Mouse (Mus musculus) liver, embryonic 11.5 days (tissue): ENCODE results near the gene Slc29a1. TPM values are rescaled to one million over a fixed set of nuclear protein-coding genes. Genes with fewer than 3 reads are reported as not detected.

Experiments
- ATAC-seq: fragments of 200-750 bp; cut with Nextera tagmentation; replicated peaks from 2 replicates; pipeline ENCODE4 v1.8.0; 2017; ENCODE audit warnings: moderate number of reproducible peaks, mild to moderate bottlenecking, moderate TSS enrichment, moderate library complexity; ENCODE audit not compliant: low FRiP score
- DNase-seq: peaks from one replicate; pipeline ENCODE4 v3.0.0-alpha.2; 2017; ENCODE audit warnings: low spot score
- H3K27ac ChIP-seq: fragments of 300-500 bp; sonication (generic); 2 replicates; pipeline ENCODE4 v1.5.1; 2014; ENCODE audit warnings: mild to moderate bottlenecking, low read depth, low read length, control low read depth
- H3K27me3 ChIP-seq: fragments of 300-500 bp; sonication (generic); replicated peaks from 2 replicates; pipeline ENCODE4 v1.6.1; 2014; ENCODE audit warnings: low read length, mixed read lengths; ENCODE audit not compliant: control insufficient read depth, insufficient read depth
- H3K36me3 ChIP-seq: fragments of 300-500 bp; sonication (generic); 2 replicates; pipeline ENCODE4 v1.6.1; 2014; ENCODE audit warnings: mild to moderate bottlenecking, low read length, moderate library complexity, mixed read lengths; ENCODE audit not compliant: control insufficient read depth, insufficient read depth
- H3K4me1 ChIP-seq: fragments of 300-500 bp; sonication (generic); replicated peaks from 2 replicates; pipeline ENCODE4 v1.6.1; 2014; ENCODE audit warnings: low read length, mixed read lengths; ENCODE audit not compliant: control insufficient read depth, insufficient read depth
- H3K4me2 ChIP-seq: fragments of 300-500 bp; sonication (generic); 2 replicates; pipeline ENCODE4 v1.6.1; 2014; ENCODE audit warnings: mild to moderate bottlenecking, control low read depth, moderate library complexity
- H3K4me3 ChIP-seq: fragments of 300-500 bp; sonication (generic); 2 replicates; pipeline ENCODE4 v1.5.1; 2014; ENCODE audit warnings: low read depth, low read length, control low read depth
- H3K9ac ChIP-seq: fragments of 300-500 bp; sonication (generic); 2 replicates; pipeline ENCODE4 v1.6.1; 2014; ENCODE audit warnings: low read depth, low read length, control low read depth
- H3K9me3 ChIP-seq: fragments of 300-500 bp; sonication (generic); 2 replicates; pipeline ENCODE4 v1.6.1; 2016; ENCODE audit warnings: low read length, inconsistent platforms, mixed read lengths; ENCODE audit not compliant: control insufficient read depth
- WGBS: fragments of 180-500 bp; shearing (Covaris S2); extraction: QIAGEN DNeasy Blood & Tissue Kit; methylation state at CpG from one replicate; pipeline ENCODE4 v1.1.7; 2014; 5-methylcytosine and 5-hydroxymethylcytosine counted together
- polyA plus RNA-seq: library from polyadenylated mRNA; unstranded; fragments of >200 nt; fragmentation: Nextera tagmentation; extraction: Ambion mirVana; gene quantifications from 2 replicates; pipeline ENCODE4 v1.2.1, GENCODE M21; 2014

The Slc29a1 gene
- polyA plus RNA-seq, 1 experiment from 2014 or later = 277 TPM

GRCm38 (mm10) chr17:45617655-45618054, 18.2 kb upstream of the Slc29a1 start:
- DNase-seq = no peak
- WGBS = 80% methylated on average over 6 of the region's 6 CpGs
- H3K9me3 ChIP-seq = no peaks in the 10 kb centered on the region
- H3K4me3 ChIP-seq = no peak overlapping the region
- H3K4me1 ChIP-seq = peaks cover 15% of the 10 kb centered on the region
- H3K9ac ChIP-seq = no peak overlapping the region
- H3K4me2 ChIP-seq = no peak overlapping the region
- no peaks in the 10 kb centered on the region for H3K36me3 ChIP-seq
- H3K27me3 ChIP-seq = no peaks in the 10 kb centered on the region
- H3K27ac ChIP-seq = no peak overlapping the region
- no peak for ATAC-seq

- DNase-seq (no peak), ATAC-seq (no peak)
- no peaks in the 10 kb centered on the region for H3K36me3 ChIP-seq
- WGBS = 73% methylated on average over 3 of the region's 3 CpGs
- no peaks in the 10 kb centered on the region for H3K9me3 ChIP-seq
- no peak overlapping the region for H3K27ac ChIP-seq
- no peak overlapping the region for H3K9ac ChIP-seq
- H3K4me3 ChIP-seq = no peak overlapping the region
- no peak overlapping the region for H3K4me2 ChIP-seq
- peaks cover 15% of the 10 kb centered on the region for H3K4me1 ChIP-seq
- H3K27me3 ChIP-seq = no peaks in the 10 kb centered on the region
Measured at GRCm38 (mm10) chr17:45616679-45617078, 17.3 kb upstream of the Slc29a1 start.

- no peak overlapping the region for H3K4me3 ChIP-seq
- no peaks in the 10 kb centered on the region for H3K27me3 ChIP-seq
- H3K36me3 ChIP-seq = no peaks in the 10 kb centered on the region
- no peak overlapping the region for H3K4me2 ChIP-seq
- no peak for DNase-seq
- H3K4me1 ChIP-seq = peaks cover 16% of the 10 kb centered on the region
- no peak overlapping the region for H3K9ac ChIP-seq
- no peak overlapping the region for H3K27ac ChIP-seq
- 65% methylated on average over 4 of the region's 4 CpGs for WGBS
- H3K9me3 ChIP-seq = no peaks in the 10 kb centered on the region
- ATAC-seq = no peak
Measured at GRCm38 (mm10) chr17:45616046-45616650, 16.7 kb upstream of the Slc29a1 start.

GRCm38 (mm10) chr17:45612921-45613320, 13.5 kb upstream of the Slc29a1 start:
- H3K9ac ChIP-seq = no peak overlapping the region
- DNase-seq = no peak
- no peaks in the 10 kb centered on the region for H3K9me3 ChIP-seq
- H3K36me3 ChIP-seq = no peaks in the 10 kb centered on the region
- peaks cover 11% of the 10 kb centered on the region for H3K4me1 ChIP-seq
- 67% methylated on average over 7 of the region's 7 CpGs for WGBS
- no peak overlapping the region for H3K4me3 ChIP-seq
- ATAC-seq = no peak
- no peak overlapping the region for H3K27ac ChIP-seq
- no peak overlapping the region for H3K4me2 ChIP-seq
- H3K27me3 ChIP-seq = no peaks in the 10 kb centered on the region

GRCm38 (mm10) chr17:45612008-45612407, 12.6 kb upstream of the Slc29a1 start:
- 65% methylated on average over 8 of the region's 8 CpGs for WGBS
- no peaks in the 10 kb centered on the region for H3K27me3 ChIP-seq
- ATAC-seq = no peak
- no peak overlapping the region for H3K9ac ChIP-seq
- H3K27ac ChIP-seq = no peak overlapping the region
- H3K4me2 ChIP-seq = no peak overlapping the region
- no peak overlapping the region for H3K4me3 ChIP-seq
- peaks cover 11% of the 10 kb centered on the region for H3K4me1 ChIP-seq
- no peaks in the 10 kb centered on the region for H3K9me3 ChIP-seq
- no peaks in the 10 kb centered on the region for H3K36me3 ChIP-seq
- no peak for DNase-seq

DNA sequence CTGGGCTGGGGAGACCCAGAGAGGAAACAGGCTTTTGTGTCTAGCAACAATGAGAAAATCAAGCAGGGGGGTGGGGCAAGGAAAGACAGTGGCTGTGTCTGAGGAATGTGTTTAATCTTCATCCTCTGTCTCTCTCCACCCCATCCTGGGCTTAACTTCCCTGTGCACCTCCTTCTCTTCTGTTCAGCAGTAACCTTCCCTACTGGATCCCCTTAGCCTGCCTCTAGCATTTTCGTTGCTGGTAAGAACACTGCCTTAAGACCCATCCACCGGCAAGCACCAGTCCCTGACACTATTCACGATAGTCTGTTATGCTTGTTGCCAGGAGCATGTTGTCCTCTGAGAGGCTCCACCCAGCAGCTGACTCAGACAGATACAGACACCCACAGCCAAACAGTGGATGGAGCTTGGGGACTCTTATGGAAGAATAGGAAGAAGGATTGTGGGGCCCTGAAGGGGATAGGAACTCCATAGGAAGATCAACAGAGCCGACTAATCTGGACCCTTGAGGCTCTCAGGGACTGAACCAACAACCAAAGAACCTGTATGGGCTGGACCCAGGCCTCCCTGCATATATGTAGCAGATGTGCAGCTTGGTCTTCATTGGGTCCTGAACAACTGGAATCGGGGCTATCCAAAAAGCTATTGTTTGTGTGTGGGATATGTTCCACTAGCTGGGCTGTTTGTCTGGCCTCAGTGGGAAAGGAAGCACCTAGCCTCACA, 10.9 kb upstream of the Slc29a1 start:
- H3K9me3 ChIP-seq = no peaks in the 10 kb centered on the region
- no peaks in the 10 kb centered on the region for H3K36me3 ChIP-seq
- 39% methylated on average over 5 of the region's 5 CpGs for WGBS
- no peak for DNase-seq
- H3K27ac ChIP-seq = peak overlapping the region; percentile 43; the same call in 1 of the 2 replicates
- peak; percentile 88 for ATAC-seq
- H3K9ac ChIP-seq = peak overlapping the region; percentile 43; the same call in 1 of the 2 replicates
- no peak overlapping the region for H3K4me3 ChIP-seq
- H3K4me1 ChIP-seq = peaks cover 11% of the 10 kb centered on the region
- peak overlapping the region; percentile 55 for H3K4me2 ChIP-seq
- no peaks in the 10 kb centered on the region for H3K27me3 ChIP-seq

DNA sequence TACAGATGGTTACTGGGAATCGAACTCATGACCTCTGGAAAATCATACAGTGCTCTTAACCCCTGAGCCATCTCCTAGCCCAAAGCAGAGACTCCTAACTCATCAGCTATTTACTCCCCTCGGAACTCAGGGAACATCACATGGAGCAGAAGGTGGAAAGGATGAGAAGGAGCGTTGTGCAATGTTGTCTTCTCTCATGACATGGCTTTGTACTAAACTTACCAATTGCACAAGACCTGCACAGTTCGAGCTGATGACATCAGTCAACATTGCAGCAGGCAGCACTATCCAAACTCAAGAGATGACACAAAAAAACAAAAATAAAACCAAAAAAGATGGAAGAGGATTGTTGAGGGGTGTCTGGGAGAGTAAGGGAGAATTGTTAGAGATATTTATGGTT, 9.0 kb upstream of the Slc29a1 start:
- DNase-seq = no peak
- H3K27ac ChIP-seq = no peak overlapping the region
- whole genome bisulfite sequencing = 73% methylated on average over 4 of the region's 4 CpGs

GRCm38 (mm10) chr17:45606992-45607879, 7.8 kb upstream of the Slc29a1 start:
- WGBS = 87% methylated on average over 15 of the region's 15 CpGs
- Histone ChIP-seq H3K9me3 (no peaks in the 10 kb centered on the region), H3K36me3 (no peaks in the 10 kb centered on the region), H3K4me2 (no peak overlapping the region), H3K4me1 (peaks cover 11% of the 10 kb centered on the region), H3K4me3 (no peak overlapping the region), H3K9ac (no peak overlapping the region), H3K27me3 (no peaks in the 10 kb centered on the region), H3K27ac (no peak overlapping the region)
- DNase-seq = no peak
- no peak for ATAC-seq

More for the DNA sequence above, 9.0 kb upstream of the Slc29a1 start:
- ATAC-seq = no peak
- no peaks in the 10 kb centered on the region for H3K27me3 ChIP-seq
- no peaks in the 10 kb centered on the region for H3K9me3 ChIP-seq
- peaks cover 11% of the 10 kb centered on the region for H3K4me1 ChIP-seq
- no peak overlapping the region for H3K4me2 ChIP-seq
- no peak overlapping the region for H3K4me3 ChIP-seq
- H3K9ac ChIP-seq = no peak overlapping the region
- no peaks in the 10 kb centered on the region for H3K36me3 ChIP-seq
